Mouse (Mus musculus) brain, embryonic 14.5 days (tissue): ENCODE measurements around the gene Cyp4v3.

Experiments
- CTCF ChIP-seq: fragments of 200-500 bp; IDR thresholded peaks from 2 replicates; pipeline ENCODE4 v1.5.1; 2012; ENCODE audit warnings: inconsistent platforms, mild to moderate bottlenecking, moderate library complexity, borderline replicate concordance; ENCODE audit not compliant: insufficient read depth, insufficient read length; ENCODE audit errors: extremely low read depth
- POLR2A ChIP-seq: fragments of 200-500 bp; IDR thresholded peaks from 2 replicates; pipeline ENCODE4 v1.6.1; 2012; ENCODE audit warnings: mild to moderate bottlenecking, inconsistent platforms, borderline replicate concordance; ENCODE audit not compliant: poor library complexity, insufficient read depth, insufficient read length, severe bottlenecking; ENCODE audit errors: extremely low read depth

DNA sequence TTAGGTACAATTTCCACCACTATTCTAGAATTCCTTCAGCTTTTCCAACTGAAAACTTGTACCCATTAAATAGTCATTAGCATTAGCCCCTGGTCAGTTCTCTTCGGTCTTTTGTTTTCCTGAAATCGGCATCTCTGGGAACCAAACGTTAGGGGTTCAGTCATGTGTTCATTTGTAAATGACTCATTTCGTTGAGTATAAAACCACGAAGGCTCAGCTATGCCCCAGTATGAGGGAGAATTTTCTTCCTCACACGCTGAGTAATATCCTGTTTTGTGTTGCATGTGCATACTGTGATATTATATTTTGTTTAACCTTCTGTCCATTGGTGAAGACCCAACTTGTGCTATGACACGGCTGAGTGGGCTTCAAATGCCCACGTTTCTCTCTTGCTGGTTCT, 74.6 kb downstream of the Cyp4v3 start:
- TF ChIP-seq CTCF (no peak), POLR2A (no peak)
